Mouse (Mus musculus) heart, postnatal 4 days (tissue): ENCODE measurements around the gene Fam240b. TPM values are rescaled to one million over a fixed set of nuclear protein-coding genes. Genes with fewer than 3 reads are reported as not detected.

Experiments used
- DNase-seq: peaks from one replicate; pipeline ENCODE4 v3.0.0; 2021
- total RNA-seq, 2 experiments: library from RNA; stranded (reverse); gene quantifications; 2 replicates each; pipeline ENCODE4 v1.2.3; 2021

Fam240b gene
- total RNA-seq, 2 experiments from 2014 or later = not detected

DNA sequence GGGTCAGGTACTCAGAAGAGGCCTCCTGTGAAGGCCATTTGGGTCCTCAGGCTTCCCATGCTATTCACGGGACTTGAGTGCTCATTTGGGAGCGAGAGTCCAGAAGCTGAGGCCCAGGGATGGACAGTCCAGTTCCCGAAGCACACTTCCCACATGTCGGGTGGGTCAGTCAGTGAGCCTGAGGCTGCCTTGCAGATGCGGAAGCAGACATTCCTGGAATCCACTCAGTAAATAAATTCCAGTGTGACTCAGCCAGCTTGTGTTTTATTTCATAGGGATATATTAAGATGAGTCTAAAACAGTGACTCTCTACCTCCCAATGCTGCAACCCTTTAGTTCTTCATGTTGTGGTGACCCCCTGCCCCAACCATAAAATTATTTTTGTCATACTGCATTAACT, 58.1 kb downstream of the Fam240b start:
- DNase-seq = no peak

DNA sequence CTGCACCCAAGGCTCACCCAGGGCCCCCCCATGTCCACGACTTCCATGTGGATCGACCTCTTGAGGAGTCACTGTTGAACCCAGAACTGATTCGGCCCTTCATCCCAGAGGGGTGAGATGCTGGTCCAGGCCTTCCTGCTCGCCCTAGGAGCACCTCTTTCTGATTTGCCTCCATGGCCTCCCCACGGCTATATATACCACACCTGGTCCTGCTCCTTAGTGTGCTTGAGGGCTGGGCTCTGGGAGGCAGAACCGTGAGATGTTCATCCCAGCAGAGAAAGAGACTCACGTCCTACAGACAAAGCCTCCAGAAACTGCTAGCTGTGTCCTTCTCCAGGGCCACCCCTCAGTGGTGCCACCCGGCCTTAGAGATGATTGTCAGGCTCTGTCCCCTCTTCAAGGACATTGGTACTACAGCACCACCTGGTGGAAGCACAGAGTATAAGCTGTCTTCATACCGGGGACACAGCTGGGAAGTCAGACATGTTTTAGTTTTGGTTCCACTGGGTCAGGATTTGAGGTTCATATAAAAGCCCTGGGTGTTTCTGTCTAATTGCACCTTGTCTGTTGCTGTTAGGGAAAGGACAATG, 58.6 kb downstream of the Fam240b start:
- DNase-seq = peak; percentile 83

DNA sequence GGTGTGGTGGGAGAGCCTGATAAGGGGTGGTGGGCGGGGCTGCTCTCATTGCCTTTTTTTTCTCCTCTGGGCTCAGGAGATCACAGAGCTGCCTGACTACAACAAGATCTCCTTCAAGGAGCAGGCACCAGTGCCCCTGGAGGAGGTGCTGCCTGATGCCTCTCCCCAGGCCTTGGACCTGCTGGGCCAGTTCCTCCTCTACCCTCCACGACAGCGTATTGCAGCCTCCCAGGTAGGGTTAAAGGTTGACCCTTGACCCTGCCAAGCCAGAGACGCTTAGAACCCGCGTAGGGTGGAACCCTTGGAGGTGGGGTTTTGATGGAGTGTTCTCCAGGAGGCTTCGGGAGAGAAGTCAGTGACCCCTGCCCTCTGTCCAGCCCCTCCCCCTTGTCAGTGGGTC, 59.8 kb downstream of the Fam240b start:
- DNase-seq = no peak

DNA sequence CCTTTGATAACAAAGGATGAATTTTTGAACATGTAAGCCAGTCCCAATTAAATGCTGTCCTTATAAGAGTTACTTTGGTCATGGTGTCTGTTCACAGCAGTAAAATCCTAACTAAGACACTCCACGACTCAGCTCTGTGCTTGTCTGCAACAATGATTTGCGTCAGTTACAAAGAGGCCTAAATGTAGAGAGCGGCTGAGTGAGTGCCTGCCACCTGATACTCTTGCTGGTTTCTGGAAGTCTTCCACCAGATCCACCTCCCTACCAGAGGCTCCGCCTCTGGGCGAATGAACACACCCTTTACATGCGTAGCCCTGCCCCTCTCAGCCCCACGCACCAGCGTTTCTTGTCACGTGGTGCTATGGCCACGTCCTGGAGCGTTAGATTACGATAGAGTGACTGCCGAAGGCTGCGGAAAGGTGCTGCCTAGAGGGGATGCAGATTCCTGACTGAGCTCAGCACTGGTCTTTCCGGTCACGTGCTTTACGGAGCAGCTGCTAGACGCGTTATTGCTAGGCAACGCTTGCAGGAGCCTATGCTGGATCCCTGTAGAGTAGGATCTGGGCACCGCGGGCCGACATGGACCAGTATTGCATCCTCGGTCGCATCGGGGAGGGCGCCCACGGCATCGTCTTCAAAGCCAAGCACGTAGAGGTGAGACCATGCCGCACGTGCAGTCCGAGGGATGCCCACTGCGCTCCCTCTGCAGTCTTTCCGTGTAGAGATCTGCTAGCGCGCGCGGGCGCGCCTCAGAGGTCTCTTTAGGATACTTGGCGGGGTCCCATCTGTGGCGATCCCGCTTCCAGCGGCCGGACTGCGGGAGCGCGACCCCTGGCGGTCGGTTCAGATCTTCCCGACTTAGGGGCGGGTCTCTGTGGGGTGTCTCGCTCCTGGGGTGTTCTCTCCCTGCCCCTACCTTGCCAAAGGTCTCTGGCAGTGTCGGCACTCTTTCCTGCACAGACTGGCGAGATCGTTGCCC, 65.3 kb downstream of the Fam240b start, which contains the start of gene Cdk20:
TSS of gene Cdk20 (plus strand) at position 298 of the 979 bp plus-strand sequence.
- peak; percentile 90 for DNase-seq

Other genes with a start within 250 kb of the Fam240b start
- gene Cdc14b, start 222.5 kb downstream of the Fam240b start, total RNA-seq = 10 to 100 TPM; 10.8 to 11.4 TPM
- 10 to 100 TPM; 54.7 to 57.2 TPM for gene Aaed1, start 185.1 kb downstream of the Fam240b start, total RNA-seq
- 100 to 1,000 TPM; 206 to 217 TPM for gene Ctsl, start 126.9 kb downstream of the Fam240b start, total RNA-seq
- gene Cdk20, start 65.5 kb downstream of the Fam240b start, total RNA-seq = 1 to 10 TPM; 2.3 to 2.5 TPM